Mouse (Mus musculus) kidney, postnatal 0 days (tissue): ENCODE results near the gene Tmem14a. TPM values are rescaled to one million over a fixed set of nuclear protein-coding genes. Genes with fewer than 3 reads are reported as not detected.
A peak's percentile ranks its signal among the peaks of the same experiment; 100 is the strongest.
"Not testable (repeated sequence)": the region's sequence is repeated elsewhere in the genome, so short reads cannot be mapped to it uniquely, and the experiment has no call there.

Experiments
- ATAC-seq: fragments of 200-750 bp; cut with Nextera tagmentation; replicated peaks from 2 replicates; pipeline ENCODE4 v1.8.0; 2017; ENCODE audit warnings: low read depth, moderate number of reproducible peaks, moderate TSS enrichment, moderate library complexity; ENCODE audit not compliant: low FRiP score
- DNase-seq: peaks from one replicate; pipeline ENCODE4 v3.0.0-alpha.2; 2016; ENCODE audit warnings: low spot score
- H3K27ac ChIP-seq: fragments of 300-500 bp; sonication (generic); 2 replicates; pipeline ENCODE4 v1.5.1; 2014; ENCODE audit warnings: mild to moderate bottlenecking
- H3K27me3 ChIP-seq: fragments of 300-500 bp; sonication (generic); 2 replicates; pipeline ENCODE4 v1.6.1; 2014; ENCODE audit warnings: low read length, mixed read lengths; ENCODE audit not compliant: insufficient read depth
- H3K36me3 ChIP-seq: fragments of 300-500 bp; sonication (generic); 2 replicates; pipeline ENCODE4 v1.6.1; 2014; ENCODE audit warnings: low read length, mixed read lengths; ENCODE audit not compliant: insufficient read depth
- H3K4me1 ChIP-seq: fragments of 300-500 bp; sonication (generic); replicated peaks from 2 replicates; pipeline ENCODE4 v1.6.1; 2014; ENCODE audit warnings: antibody characterized with exemption, low read length, mixed read lengths; ENCODE audit not compliant: insufficient read depth
- H3K4me2 ChIP-seq: fragments of 300-500 bp; sonication (generic); 2 replicates; pipeline ENCODE4 v1.6.1; 2014; ENCODE audit warnings: mild to moderate bottlenecking, low read length, moderate library complexity, mixed read lengths
- H3K4me3 ChIP-seq: fragments of 300-500 bp; sonication (generic); replicated peaks from 2 replicates; pipeline ENCODE4 v1.5.1; 2014; ENCODE audit warnings: low read depth, low read length
- H3K9ac ChIP-seq: fragments of 300-500 bp; sonication (generic); 2 replicates; pipeline ENCODE4 v1.6.1; 2014; ENCODE audit warnings: low read depth, low read length
- H3K9me3 ChIP-seq: fragments of 300-500 bp; sonication (generic); replicated peaks from 2 replicates; pipeline ENCODE4 v1.6.1; 2016; ENCODE audit warnings: low read length, inconsistent platforms, mixed read lengths
- CTCF ChIP-seq: IDR thresholded peaks from 2 replicates; pipeline ENCODE4 v1.5.1; 2016; ENCODE audit warnings: antibody characterized with exemption, low read depth, mild to moderate bottlenecking, moderate library complexity
- WGBS: fragments of 180-500 bp; shearing (Covaris S2); extraction: QIAGEN DNeasy Blood & Tissue Kit; methylation state at CpG from one replicate; pipeline ENCODE4 v1.1.7; 2014; 5-methylcytosine and 5-hydroxymethylcytosine counted together
- polyA plus RNA-seq: library from polyadenylated mRNA; unstranded; fragments of >200 nt; fragmentation: Nextera tagmentation; extraction: Ambion mirVana; gene quantifications from 2 replicates; pipeline ENCODE4 v1.2.1, GENCODE M21; 2015

Gene Tmem14a
- polyA plus RNA-seq, 1 experiment from 2014 or later: 14.1 TPM

DNA sequence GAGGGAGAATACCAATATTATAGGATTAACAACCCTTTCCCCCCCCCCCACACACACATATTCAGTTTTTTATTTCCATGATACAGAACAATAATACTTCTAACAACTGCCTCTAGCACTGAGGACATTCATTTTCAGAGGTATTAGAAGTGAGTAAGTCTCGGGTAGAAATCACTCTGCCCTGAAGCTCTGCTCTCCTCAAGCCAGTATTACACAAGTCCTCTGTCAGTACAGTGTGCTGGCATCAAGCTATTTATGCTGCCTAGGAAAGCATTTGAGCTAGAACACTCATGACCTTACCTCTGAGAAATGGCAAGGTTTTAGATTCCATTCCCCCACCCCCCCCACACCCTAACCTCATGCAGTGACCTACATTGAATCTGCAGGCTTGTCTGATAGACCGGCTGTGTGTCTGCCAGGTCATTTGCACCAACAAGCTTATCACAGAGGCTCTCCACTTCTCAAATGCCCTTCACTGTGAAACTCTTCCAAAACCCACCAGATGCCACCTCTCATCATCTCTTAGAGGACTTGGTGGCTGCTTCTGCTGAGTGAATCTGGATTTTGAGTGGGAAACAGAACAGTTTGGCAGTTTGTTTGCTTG, 56.2 kb downstream of the Tmem14a start:
- no peaks in the 10 kb centered on the region for H3K4me1 ChIP-seq
- no peaks in the 10 kb centered on the region for H3K27me3 ChIP-seq
- no peaks in the 10 kb centered on the region for H3K9me3 ChIP-seq
- WGBS: 84% methylated on average over 2 of the region's 2 CpGs
- ATAC-seq (no peak), DNase-seq (no peak)
- TF ChIP-seq CTCF: no peak
- no peak overlapping the region for H3K27ac ChIP-seq
- H3K4me3 ChIP-seq: no peak overlapping the region
- no peaks in the 10 kb centered on the region for H3K36me3 ChIP-seq
- H3K9ac ChIP-seq: no peak overlapping the region
- H3K4me2 ChIP-seq: no peak overlapping the region

DNA sequence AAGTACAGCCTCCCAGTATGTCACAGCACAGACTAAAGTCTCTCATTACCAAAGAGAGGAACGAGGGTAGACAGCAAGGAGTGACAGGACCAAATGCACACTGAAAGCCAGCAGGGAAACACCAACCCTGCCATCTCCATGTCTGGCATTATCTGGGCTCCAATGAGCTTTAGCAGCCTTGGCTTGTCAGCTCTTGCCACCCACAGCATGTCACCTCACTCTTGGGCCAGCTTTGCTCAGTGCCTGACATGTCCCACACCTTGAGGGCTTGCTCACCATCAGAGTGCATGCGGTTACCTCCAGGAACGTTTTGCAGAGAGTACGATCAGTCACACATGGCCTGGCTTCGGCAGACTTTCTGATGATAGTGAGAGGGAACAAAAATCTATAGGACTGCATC, 57.0 kb downstream of the Tmem14a start:
- not testable (repeated sequence) for ATAC-seq, DNase-seq, H3K36me3 ChIP-seq, H3K4me2 ChIP-seq, H3K9me3 ChIP-seq, H3K9ac ChIP-seq, H3K4me3 ChIP-seq, H3K4me1 ChIP-seq, H3K27me3 ChIP-seq, H3K27ac ChIP-seq
- 89% methylated on average over 5 of the region's 5 CpGs for WGBS

DNA sequence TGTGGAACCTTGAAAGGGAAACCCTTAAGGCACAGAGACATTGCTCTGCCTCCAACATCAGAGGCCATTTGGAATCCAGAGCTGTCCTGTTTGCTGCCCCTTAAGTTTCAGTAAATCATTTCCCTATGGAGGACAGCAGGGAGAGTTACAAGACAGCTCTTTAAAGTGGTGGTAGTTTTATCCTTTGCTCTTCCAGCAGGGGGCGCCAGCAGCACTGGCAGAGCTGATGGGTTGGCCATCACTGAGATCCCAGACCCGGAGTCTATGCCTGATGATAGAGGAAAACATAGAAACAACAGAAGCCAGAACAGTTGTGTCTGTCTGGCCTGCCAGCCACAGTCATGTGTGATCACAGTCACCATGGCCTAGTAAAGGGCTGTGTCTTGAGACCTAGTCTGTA, 57.8 kb downstream of the Tmem14a start:
- H3K27me3 ChIP-seq, H3K9ac ChIP-seq, H3K4me2 ChIP-seq, H3K27ac ChIP-seq, DNase-seq, H3K36me3 ChIP-seq, H3K4me3 ChIP-seq, H3K4me1 ChIP-seq, H3K9me3 ChIP-seq: not testable (repeated sequence)
- peak; percentile 35 for TF ChIP-seq CTCF
- WGBS: 31% methylated on average over 2 of the region's 2 CpGs
- ATAC-seq: peak; percentile 41; the same call in 1 of the 2 replicates

Other genes starting within 250 kb of the Tmem14a start
- gene Tram2, start 139.3 kb upstream of the Tmem14a start, polyA plus RNA-seq: 7.2 and 8.5 TPM in 2 replicates
- gene Gsta3, start 22.0 kb downstream of the Tmem14a start, polyA plus RNA-seq: 21.7 and 24.6 TPM in 2 replicates
- gene Khdc1a, start 131.1 kb downstream of the Tmem14a start, polyA plus RNA-seq: not detected in 2 replicates
- not detected in 2 replicates for gene Khdc1c, start 149.8 kb downstream of the Tmem14a start, polyA plus RNA-seq
- 0.07 TPM in 1 of 2 replicates, not detected in the other for gene Khdc1b, start 165.0 kb downstream of the Tmem14a start, polyA plus RNA-seq